Mouse (Mus musculus): ENCODE measurements around the gene Fxyd5. TPM values are rescaled to one million over a fixed set of nuclear protein-coding genes. Genes with fewer than 3 reads are reported as not detected.

Fxyd5 gene
- polyA plus RNA-seq, 1 experiment from 2014 or later = 22.5 TPM

- H3K4me3 ChIP-seq (ENCODE audit: low read length) = no peak overlapping the region
- 0 out of 2 replicates have a peak overlapping the region, but pooled peaks have one; percentile 20 for H3K4me2 ChIP-seq (ENCODE audit: low read depth, low read length)
Measured at GRCm38 (mm10) chr7:31072326-31072725, 30.0 kb upstream of the Fxyd5 start.

DNA sequence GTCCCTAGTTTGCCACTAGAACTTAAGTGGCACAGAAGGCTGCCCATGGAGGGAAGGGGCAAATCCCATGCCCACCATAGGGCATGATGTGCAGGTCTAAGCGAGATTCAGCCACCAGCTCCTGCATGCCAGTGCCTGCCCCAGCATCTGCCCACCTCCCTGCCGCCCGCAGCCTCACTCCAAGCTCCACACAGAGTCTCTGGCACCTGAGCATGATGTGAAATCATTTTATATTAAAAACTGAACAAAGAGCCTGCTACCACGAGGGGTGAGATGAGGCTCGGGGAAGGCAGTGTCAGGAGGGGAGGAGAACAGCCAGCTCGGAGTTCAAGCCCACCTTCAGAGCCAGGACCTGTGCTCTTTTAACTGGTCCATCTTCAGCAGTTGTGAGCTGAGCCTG, 28.0 kb upstream of the Fxyd5 start:
- Histone ChIP-seq H3K27me3 (replicated peaks; ENCODE audit: control insufficient read depth, insufficient read depth, low read length) (no peaks in the 10 kb centered on the region), H3K4me2 (ENCODE audit: low read depth, low read length) (no peak overlapping the region), H3K4me1 (ENCODE audit: control insufficient read depth, insufficient read depth, low read length) (peaks cover 19% of the 10 kb centered on the region), H3K4me3 (ENCODE audit: low read length) (no peak overlapping the region), H3K27ac (ENCODE audit: low read length) (no peak overlapping the region), H3K9me3 (ENCODE audit: control insufficient read depth, low read length) (no peaks in the 10 kb centered on the region), H3K9ac (ENCODE audit: low read depth, low read length) (no peak overlapping the region), H3K36me3 (ENCODE audit: control insufficient read depth, insufficient read depth, low read length) (no peaks in the 10 kb centered on the region)
- WGBS = 74% methylated on average over 6 of the region's 6 CpGs
- ATAC-seq = no peak

More at GRCm38 (mm10) chr7:31072326-31072725, 30.0 kb upstream of the Fxyd5 start:
- peak; percentile 27; the same call in 1 of the 2 replicates for ATAC-seq
- H3K4me1 ChIP-seq (ENCODE audit: control insufficient read depth, insufficient read depth, low read length) = peaks cover 24% of the 10 kb centered on the region
- no peaks in the 10 kb centered on the region for H3K36me3 ChIP-seq (ENCODE audit: control insufficient read depth, insufficient read depth, low read length)
- WGBS = 24% methylated on average over 9 of the region's 9 CpGs
- H3K9ac ChIP-seq (ENCODE audit: low read depth, low read length) = no peak overlapping the region
- no peaks in the 10 kb centered on the region for H3K27me3 ChIP-seq (replicated peaks; ENCODE audit: control insufficient read depth, insufficient read depth, low read length)
- peak overlapping the region; percentile 62 for H3K27ac ChIP-seq (ENCODE audit: low read length)
- no peaks in the 10 kb centered on the region for H3K9me3 ChIP-seq (ENCODE audit: control insufficient read depth, low read length)

- Histone ChIP-seq H3K9ac (ENCODE audit: low read depth, low read length) (no peak overlapping the region), H3K4me2 (ENCODE audit: low read depth, low read length) (no peak overlapping the region)
Measured at GRCm38 (mm10) chr7:31069491-31069890, 27.2 kb upstream of the Fxyd5 start.

DNA sequence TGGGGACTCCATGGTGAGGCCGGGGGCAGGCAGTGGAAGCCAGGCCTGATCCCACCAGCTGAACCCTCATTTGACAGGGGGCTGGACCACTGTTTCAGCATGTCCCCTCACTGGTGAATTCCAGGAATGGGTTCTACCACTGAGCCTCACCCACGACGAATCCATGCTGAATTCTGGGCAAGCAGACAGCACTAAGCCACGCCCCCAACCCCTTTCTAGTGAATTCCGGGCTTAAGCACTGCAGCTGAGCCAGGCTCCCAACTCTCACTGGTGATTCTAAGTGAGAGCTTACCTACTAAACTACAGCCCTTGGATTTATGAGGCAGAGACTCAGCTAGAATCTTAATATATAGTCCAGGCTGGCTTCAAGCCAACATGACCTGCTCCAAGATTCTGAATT, 25.6 kb upstream of the Fxyd5 start:
- H3K27me3 ChIP-seq (replicated peaks; ENCODE audit: control insufficient read depth, insufficient read depth, low read length) = no peaks in the 10 kb centered on the region
- H3K4me2 ChIP-seq (ENCODE audit: low read depth, low read length) = no peak overlapping the region
- peaks cover 14% of the 10 kb centered on the region for H3K4me1 ChIP-seq (ENCODE audit: control insufficient read depth, insufficient read depth, low read length)
- H3K36me3 ChIP-seq (ENCODE audit: control insufficient read depth, insufficient read depth, low read length) = no peaks in the 10 kb centered on the region
- no peaks in the 10 kb centered on the region for H3K9me3 ChIP-seq (ENCODE audit: control insufficient read depth, low read length)
- no peak overlapping the region for H3K9ac ChIP-seq (ENCODE audit: low read depth, low read length)
- no peak overlapping the region for H3K4me3 ChIP-seq (ENCODE audit: low read length)
- H3K27ac ChIP-seq (ENCODE audit: low read length) = no peak overlapping the region
- 36% methylated on average over 5 of the region's 5 CpGs for WGBS
- ATAC-seq = no peak

More at GRCm38 (mm10) chr7:31069491-31069890, 27.2 kb upstream of the Fxyd5 start:
- no peak for ATAC-seq
- Histone ChIP-seq H3K4me1 (ENCODE audit: control insufficient read depth, insufficient read depth, low read length) (peaks cover 19% of the 10 kb centered on the region), H3K36me3 (ENCODE audit: control insufficient read depth, insufficient read depth, low read length) (no peaks in the 10 kb centered on the region), H3K9me3 (ENCODE audit: control insufficient read depth, low read length) (no peaks in the 10 kb centered on the region), H3K4me3 (ENCODE audit: low read length) (no peak overlapping the region), H3K27ac (ENCODE audit: low read length) (no peak overlapping the region), H3K27me3 (replicated peaks; ENCODE audit: control insufficient read depth, insufficient read depth, low read length) (no peaks in the 10 kb centered on the region)
- 82% methylated on average over 14 of the region's 14 CpGs for WGBS

DNA sequence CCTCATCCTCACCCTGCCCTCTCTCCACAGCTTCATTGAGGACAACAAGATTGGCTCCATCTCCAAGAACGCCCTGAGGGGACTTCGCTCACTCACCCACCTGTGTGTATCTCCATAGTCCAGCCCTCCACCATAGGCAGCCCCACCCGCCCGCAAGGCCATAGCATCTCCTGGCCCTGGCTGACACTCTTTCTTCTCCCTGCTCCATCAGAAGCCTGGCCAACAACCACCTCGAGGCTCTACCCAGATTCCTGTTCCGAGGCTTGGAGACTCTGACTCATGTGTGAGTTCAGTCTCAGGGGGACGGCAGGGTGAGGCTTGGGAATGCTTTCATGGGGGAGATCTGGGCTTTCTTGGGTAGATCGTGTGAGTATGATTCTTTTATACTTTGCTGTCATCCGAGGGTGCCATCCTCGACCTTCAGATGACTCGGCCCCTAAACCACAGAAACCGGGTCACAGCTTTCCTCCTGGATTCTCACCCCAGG, 20.8 kb upstream of the Fxyd5 start:
- 85% methylated on average over 12 of the region's 12 CpGs for WGBS
- no peak for ATAC-seq

GRCm38 (mm10) chr7:31060621-31061010, 18.3 kb upstream of the Fxyd5 start:
- H3K9ac ChIP-seq (ENCODE audit: low read depth, low read length) = no peak overlapping the region
- ATAC-seq = no peak
- no peak overlapping the region for H3K4me3 ChIP-seq (ENCODE audit: low read length)
- no peaks in the 10 kb centered on the region; the same call in 1 of the 2 replicates for H3K4me1 ChIP-seq (ENCODE audit: control insufficient read depth, insufficient read depth, low read length)
- H3K27me3 ChIP-seq (replicated peaks; ENCODE audit: control insufficient read depth, insufficient read depth, low read length) = no peaks in the 10 kb centered on the region
- 83% methylated on average over 7 of the region's 7 CpGs for WGBS
- H3K9me3 ChIP-seq (ENCODE audit: control insufficient read depth, low read length) = no peaks in the 10 kb centered on the region
- no peak overlapping the region for H3K4me2 ChIP-seq (ENCODE audit: low read depth, low read length)
- no peaks in the 10 kb centered on the region for H3K36me3 ChIP-seq (ENCODE audit: control insufficient read depth, insufficient read depth, low read length)
- no peak overlapping the region for H3K27ac ChIP-seq (ENCODE audit: low read length)

More for the DNA sequence above, 20.8 kb upstream of the Fxyd5 start:
- 0 out of 2 replicates have a peak, but pooled peaks cover 3% of the 10 kb centered on the region for H3K4me1 ChIP-seq (ENCODE audit: control insufficient read depth, insufficient read depth, low read length)
- H3K27me3 ChIP-seq (replicated peaks; ENCODE audit: control insufficient read depth, insufficient read depth, low read length) = no peaks in the 10 kb centered on the region
- no peak overlapping the region for H3K27ac ChIP-seq (ENCODE audit: low read length)
- H3K4me2 ChIP-seq (ENCODE audit: low read depth, low read length) = no peak overlapping the region
- no peak overlapping the region for H3K4me3 ChIP-seq (ENCODE audit: low read length)
- H3K36me3 ChIP-seq (ENCODE audit: control insufficient read depth, insufficient read depth, low read length) = no peaks in the 10 kb centered on the region
- H3K9me3 ChIP-seq (ENCODE audit: control insufficient read depth, low read length) = no peaks in the 10 kb centered on the region
- no peak overlapping the region for H3K9ac ChIP-seq (ENCODE audit: low read depth, low read length)

DNA sequence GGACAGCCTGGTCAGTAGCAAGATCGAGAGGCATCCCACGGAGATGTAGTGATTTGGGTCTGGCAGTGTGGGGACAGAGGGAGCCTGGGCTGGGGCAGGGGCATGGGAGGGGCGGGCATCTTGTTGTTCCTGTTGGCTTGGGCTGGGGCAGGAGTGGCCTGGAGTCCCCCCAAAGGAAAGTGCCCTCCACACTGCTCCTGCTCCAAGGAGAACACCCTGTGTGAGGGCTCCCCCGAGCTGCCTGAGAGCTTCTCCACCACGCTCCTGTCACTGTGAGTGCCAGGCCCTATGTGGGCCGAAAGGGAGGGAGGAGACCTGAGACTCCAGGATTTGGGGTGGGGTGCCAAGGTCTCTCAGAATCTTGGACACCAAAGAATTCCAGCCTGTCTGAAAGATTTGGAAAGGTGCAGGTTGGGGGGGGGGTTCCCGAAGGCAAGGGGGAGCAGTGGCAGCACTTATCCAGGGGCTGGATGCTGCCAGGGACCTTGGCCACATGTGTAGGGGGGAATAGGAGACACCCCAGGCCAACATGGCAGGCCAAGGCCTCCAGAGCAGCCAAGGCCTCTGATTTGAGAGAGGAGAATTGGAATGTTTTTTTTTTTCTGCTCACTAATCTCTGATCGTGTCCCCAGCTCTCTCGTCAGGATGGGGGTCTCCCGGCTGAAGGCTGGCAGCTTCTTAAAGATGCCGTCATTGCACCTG, 17.8 kb upstream of the Fxyd5 start:
- WGBS = 75% methylated on average over 11 of the region's 11 CpGs
- H3K4me1 ChIP-seq (ENCODE audit: control insufficient read depth, insufficient read depth, low read length) = peaks cover 5% of the 10 kb centered on the region; the same call in 1 of the 2 replicates
- H3K9me3 ChIP-seq (ENCODE audit: control insufficient read depth, low read length) = no peaks in the 10 kb centered on the region
- no peak overlapping the region for H3K4me2 ChIP-seq (ENCODE audit: low read depth, low read length)
- H3K9ac ChIP-seq (ENCODE audit: low read depth, low read length) = 0 out of 2 replicates have a peak overlapping the region, but pooled peaks have one; percentile 14
- H3K27me3 ChIP-seq (replicated peaks; ENCODE audit: control insufficient read depth, insufficient read depth, low read length) = no peaks in the 10 kb centered on the region
- H3K36me3 ChIP-seq (ENCODE audit: control insufficient read depth, insufficient read depth, low read length) = no peaks in the 10 kb centered on the region
- no peak overlapping the region for H3K27ac ChIP-seq (ENCODE audit: low read length)
- H3K4me3 ChIP-seq (ENCODE audit: low read length) = no peak overlapping the region
- ATAC-seq = no peak

DNA sequence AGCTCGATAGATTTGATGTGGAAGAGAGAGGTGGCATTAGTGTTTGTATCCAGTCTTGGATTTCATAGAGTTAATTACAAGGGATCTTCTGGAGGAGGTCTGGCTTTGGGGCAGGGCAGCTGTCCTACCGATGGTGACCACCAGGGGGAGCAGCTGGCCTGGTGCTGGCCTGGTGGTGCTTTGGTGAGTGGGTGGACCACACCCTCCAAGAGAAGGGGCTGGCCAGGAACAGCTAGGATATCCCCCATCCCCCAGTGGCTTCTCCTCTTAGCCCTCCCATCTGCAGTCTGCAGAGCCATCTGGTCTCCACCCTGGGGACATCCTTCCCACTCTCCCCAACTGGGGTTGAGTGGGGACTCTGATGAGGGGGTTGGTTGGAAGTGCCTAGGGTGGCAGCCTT, 16.8 kb upstream of the Fxyd5 start, which contains the start of gene Lgi4:
TSS of gene Lgi4 (plus strand) at position 235 of the 400 bp plus-strand sequence.
- WGBS = 3% methylated on average over 2 of the region's 2 CpGs
- Histone ChIP-seq H3K4me2 (ENCODE audit: low read depth, low read length) (no peak within 1 kb of the TSS), H3K9ac (ENCODE audit: low read depth, low read length) (0 out of 2 replicates have a peak within 1 kb of the TSS, but pooled peaks have one; percentile 14)

DNA sequence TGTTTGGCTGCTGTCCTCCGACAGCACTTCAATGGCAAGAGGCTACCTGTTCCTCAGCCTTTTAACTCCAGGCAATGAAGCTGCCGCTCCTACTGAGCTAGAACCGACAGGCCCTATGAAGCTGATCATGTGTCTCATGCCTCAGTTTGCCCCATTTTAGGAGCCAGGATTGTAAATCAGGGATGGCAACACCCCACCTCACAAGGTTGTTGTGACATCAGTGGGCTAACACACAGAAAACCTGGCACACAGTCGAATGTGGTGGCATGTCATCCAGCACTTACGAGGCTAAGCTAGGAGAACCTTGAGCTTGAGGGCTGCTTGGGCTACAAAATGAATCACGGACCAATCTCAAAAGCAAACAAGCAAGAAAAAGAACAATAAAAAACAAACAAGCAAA, 15.9 kb upstream of the Fxyd5 start:
- Histone ChIP-seq H3K36me3 (ENCODE audit: control insufficient read depth, insufficient read depth, low read length) (no peaks in the 10 kb centered on the region), H3K9ac (ENCODE audit: low read depth, low read length) (no peak overlapping the region), H3K27me3 (replicated peaks; ENCODE audit: control insufficient read depth, insufficient read depth, low read length) (peaks cover 8% of the 10 kb centered on the region), H3K27ac (ENCODE audit: low read length) (no peak overlapping the region), H3K4me1 (ENCODE audit: control insufficient read depth, insufficient read depth, low read length) (peaks cover 16% of the 10 kb centered on the region), H3K9me3 (ENCODE audit: control insufficient read depth, low read length) (no peaks in the 10 kb centered on the region), H3K4me3 (ENCODE audit: low read length) (no peak overlapping the region), H3K4me2 (ENCODE audit: low read depth, low read length) (no peak overlapping the region)
- ATAC-seq = no peak
- 88% methylated on average over 6 of the region's 6 CpGs for WGBS

More for the DNA sequence above, 16.8 kb upstream of the Fxyd5 start, which contains the start of gene Lgi4:
- H3K27me3 ChIP-seq (replicated peaks; ENCODE audit: control insufficient read depth, insufficient read depth, low read length) = 0 out of 2 replicates have a peak, but pooled peaks cover under 1% of the 10 kb centered on the region
- H3K36me3 ChIP-seq (ENCODE audit: control insufficient read depth, insufficient read depth, low read length) = no peaks in the 10 kb centered on the region
- H3K9me3 ChIP-seq (ENCODE audit: control insufficient read depth, low read length) = no peaks in the 10 kb centered on the region
- ATAC-seq = peak; percentile 40
- H3K27ac ChIP-seq (ENCODE audit: low read length) = peak within 1 kb of the TSS; percentile 37; the same call in 1 of the 2 replicates
- H3K4me3 ChIP-seq (ENCODE audit: low read length) = no peak within 1 kb of the TSS
- peaks cover 13% of the 10 kb centered on the region for H3K4me1 ChIP-seq (ENCODE audit: control insufficient read depth, insufficient read depth, low read length)
